Mouse (Mus musculus) olfactory bulb, adult 2 months (tissue): ENCODE measurements around the gene Lrrc74a. TPM values are rescaled to one million over a fixed set of nuclear protein-coding genes. Genes with fewer than 3 reads are reported as not detected.

Experiments
- H3K27ac ChIP-seq: fragments of 200-500 bp; 2 replicates; pipeline ENCODE4 v1.5.1; 2012; ENCODE audit warnings: low read depth, low read length; ENCODE audit not compliant: insufficient read depth
- H3K4me1 ChIP-seq: fragments of 200-500 bp; 2 replicates; pipeline ENCODE4 v1.6.1; 2012; ENCODE audit warnings: low read length; ENCODE audit not compliant: control insufficient read depth, insufficient read depth
- H3K4me3 ChIP-seq: fragments of 200-500 bp; 2 replicates; pipeline ENCODE4 v1.5.1; 2012; ENCODE audit warnings: mild to moderate bottlenecking, low read depth, low read length, moderate library complexity; ENCODE audit not compliant: insufficient read depth
- CTCF ChIP-seq: fragments of 200-500 bp; IDR thresholded peaks from 2 replicates; pipeline ENCODE4 v1.5.1; 2012; ENCODE audit warnings: low read depth, mild to moderate bottlenecking, low read length, moderate library complexity; ENCODE audit not compliant: insufficient read depth
- POLR2A ChIP-seq: fragments of 200-500 bp; IDR thresholded peaks from 2 replicates; pipeline ENCODE4 v1.6.1; 2012; ENCODE audit warnings: mild to moderate bottlenecking, low read depth, low read length, moderate library complexity; ENCODE audit not compliant: insufficient read depth
- WGBS: fragments of 180-500 bp; shearing (Covaris S2); methylation state at CpG from one replicate; pipeline ENCODE4 v1.1.7; 2018; 5-methylcytosine and 5-hydroxymethylcytosine counted together
- polyA plus RNA-seq: library from polyadenylated mRNA; stranded (reverse); fragments of >200 nt; gene quantifications from 2 replicates; pipeline ENCODE4 v1.2.4, GENCODE M21; 2012; ENCODE audit warnings: low replicate concordance; ENCODE audit not compliant: missing spikeins, insufficient read depth, insufficient read length

Lrrc74a gene
- polyA plus RNA-seq, 1 experiment, result not detected

GRCm38 (mm10) chr12:86772551-86772950 is 38.4 kb downstream of the Lrrc74a start:
- WGBS, result 12% methylated on average over 3 of the region's 3 CpGs
- no peak for TF ChIP-seq CTCF
- Histone ChIP-seq H3K4me3 (no peak overlapping the region), H3K27ac (no peak overlapping the region), H3K4me1 (peaks cover 22% of the 10 kb centered on the region)

GRCm38 (mm10) chr12:86775561-86776280 is 41.6 kb downstream of the Lrrc74a start:
- WGBS, result 66% methylated on average over 7 of the region's 7 CpGs
- Histone ChIP-seq H3K4me1 (peaks cover 21% of the 10 kb centered on the region), H3K27ac (no peak overlapping the region), H3K4me3 (no peak overlapping the region)
- no peak for TF ChIP-seq CTCF

- 86% methylated on average over 7 of the region's 7 CpGs for WGBS
- Histone ChIP-seq H3K4me1 (peaks cover 18% of the 10 kb centered on the region), H3K4me3 (no peak overlapping the region), H3K27ac (no peak overlapping the region)
- TF ChIP-seq CTCF, result no peak
- no peak for TF ChIP-seq POLR2A
Measured at GRCm38 (mm10) chr12:86776341-86776860, 42.2 kb downstream of the Lrrc74a start.

GRCm38 (mm10) chr12:86778531-86778930 is 44.4 kb downstream of the Lrrc74a start:
- Histone ChIP-seq H3K4me3 (no peak overlapping the region), H3K27ac (no peak overlapping the region), H3K4me1 (peaks cover 16% of the 10 kb centered on the region)
- TF ChIP-seq POLR2A (no peak), CTCF (no peak)
- 93% methylated on average over 4 of the region's 4 CpGs for WGBS

GRCm38 (mm10) chr12:86779206-86779989 is 45.2 kb downstream of the Lrrc74a start:
- WGBS, result 48% methylated on average over 11 of the region's 11 CpGs
- no peak overlapping the region for H3K27ac ChIP-seq
- TF ChIP-seq POLR2A, result no peak
- TF ChIP-seq CTCF, result peak; percentile 48; the same call in 1 of the 2 replicates
- peaks cover 16% of the 10 kb centered on the region for H3K4me1 ChIP-seq
- no peak overlapping the region for H3K4me3 ChIP-seq

GRCm38 (mm10) chr12:86781654-86782202 is 47.6 kb downstream of the Lrrc74a start:
- no peak overlapping the region; the same call in 1 of the 2 replicates for H3K27ac ChIP-seq
- peaks cover 17% of the 10 kb centered on the region for H3K4me1 ChIP-seq
- no peak for TF ChIP-seq POLR2A
- TF ChIP-seq CTCF, result no peak
- no peak overlapping the region for H3K4me3 ChIP-seq
- WGBS, result 37% methylated on average over 6 of the region's 6 CpGs

GRCm38 (mm10) chr12:86786149-86787019 is 52.2 kb downstream of the Lrrc74a start:
- peak overlapping the region; percentile 33 for H3K27ac ChIP-seq
- no peak overlapping the region for H3K4me3 ChIP-seq
- no peak for TF ChIP-seq POLR2A
- TF ChIP-seq CTCF, result no peak
- peaks cover 21% of the 10 kb centered on the region for H3K4me1 ChIP-seq
- 42% methylated on average over 12 of the region's 12 CpGs for WGBS

GRCm38 (mm10) chr12:86787020-86787553 is 52.9 kb downstream of the Lrrc74a start:
- Histone ChIP-seq H3K27ac (peak overlapping the region; percentile 33; the same call in 1 of the 2 replicates), H3K4me1 (peaks cover 18% of the 10 kb centered on the region), H3K4me3 (no peak overlapping the region)
- 41% methylated on average over 4 of the region's 4 CpGs for WGBS
- TF ChIP-seq CTCF (no peak), POLR2A (no peak)
